ENCODE assay signal across 12 mouse cellular contexts in genomic region chr8:12075943-12076342, GRCm38 (mm10).
"Had no signal": no experiment of that assay in that cellular context is flagged by ENCODE, and none has a peak within 500 bp of the region (broad histone marks: within the 10 kb centered on the region; RNA-seq: fewer than 3 reads in every experiment).

No protein-coding gene starts in this region.

- DNase-seq: lung, adult 18-20 months; lung, embryonic 14.5 days; lung, postnatal 4 days; midbrain, embryonic 14.5 days; retina, postnatal 1 day; right cerebral cortex, adult 18-20 months; right cerebral cortex, postnatal 25 days; right cerebral cortex, postnatal 4 days; spleen, adult 18-20 months; thymus, adult 18-20 months; thymus, postnatal 14 days; thymus, postnatal 36 days had no signal
